Mouse (Mus musculus): ENCODE measurements around the gene Sgta.
"Not testable (repeated sequence)": the region's sequence is repeated elsewhere in the genome, so short reads cannot be mapped to it uniquely, and the experiment has no call there.

The Sgta gene

GRCm38 (mm10) chr10:81058896-81059295 lies 1.1 kb downstream of the Sgta start:
- in situ Hi-C loops (cut with MboI, MseI): loop anchor here (10.0 kb wide), 1 partner anchor 286 kb away; the partner anchor contains the start of gene Gipc3

- in situ Hi-C loops (cut with MboI, MseI): loop anchor here (10.0 kb wide), 1 partner anchor 287 kb away; the partner anchor contains the start of gene Gipc3
These were observed 2.4 kb downstream of the Sgta start for GRCm38 (mm10) chr10:81057406-81058130.

GRCm38 (mm10) chr10:81055802-81056340 lies 4.1 kb downstream of the Sgta start:
- in situ Hi-C loops (cut with MboI, MseI): loop anchor here (10.0 kb wide), 1 partner anchor 289 kb away; the partner anchor contains the start of gene Gipc3

GRCm38 (mm10) chr10:81055169-81055568 lies 4.8 kb downstream of the Sgta start:
- in situ Hi-C loops (cut with MboI, MseI): loop anchor here (10.0 kb wide), 1 partner anchor 290 kb away; the partner anchor contains the start of gene Gipc3

GRCm38 (mm10) chr10:81052577-81052976 lies 7.4 kb downstream of the Sgta start:
- in situ Hi-C loops (cut with MboI, MseI): loop anchor here (10.0 kb wide), 1 partner anchor 292 kb away; the partner anchor contains the start of gene Gipc3

GRCm38 (mm10) chr10:81051133-81051532 lies 8.8 kb downstream of the Sgta start:
- in situ Hi-C loops (cut with MboI, MseI): loop anchor here (10.0 kb wide), 1 partner anchor 294 kb away; the partner anchor contains the start of gene Gipc3

GRCm38 (mm10) chr10:81050645-81051044 lies 9.3 kb downstream of the Sgta start:
- in situ Hi-C loops (cut with MboI, MseI): loop anchor here (10.0 kb wide), 1 partner anchor 294 kb away; the partner anchor contains the start of gene Gipc3

- in situ Hi-C loops (cut with MboI, MseI): not testable (repeated sequence)
These were observed 14.7 kb downstream of the Sgta start for GRCm38 (mm10) chr10:81045246-81045645.

GRCm38 (mm10) chr10:81041458-81042175 lies 18.4 kb downstream of the Sgta start:
- in situ Hi-C loops (cut with MboI, MseI): loop anchor here (5.0 kb wide), 1 partner anchor 44 kb away; no protein-coding TSS in a partner anchor

- in situ Hi-C loops (cut with MboI, MseI): no loop called here
These were observed 22.9 kb downstream of the Sgta start, which contains the start of gene Slc39a3 for GRCm38 (mm10) chr10:81036988-81037580. Gene Slc39a3 (minus strand): TSS chr10:81037426.

GRCm38 (mm10) chr10:81036251-81036650 lies 23.7 kb downstream of the Sgta start:
- in situ Hi-C loops (cut with MboI, MseI): no loop called here

- in situ Hi-C loops (cut with MboI, MseI): no loop called here
These were observed 26.4 kb downstream of the Sgta start for GRCm38 (mm10) chr10:81033586-81033985.

GRCm38 (mm10) chr10:81029031-81029430 lies 30.9 kb downstream of the Sgta start:
- in situ Hi-C loops (cut with MboI, MseI): loop anchor here (10.0 kb wide), 1 partner anchor 56 kb away; no protein-coding TSS in a partner anchor

GRCm38 (mm10) chr10:81028219-81028618 lies 31.8 kb downstream of the Sgta start:
- in situ Hi-C loops (cut with MboI, MseI): loop anchor here (10.0 kb wide), 1 partner anchor 57 kb away; no protein-coding TSS in a partner anchor

- in situ Hi-C loops (cut with MboI, MseI): loop anchor here (10.0 kb wide), 1 partner anchor 57 kb away; no protein-coding TSS in a partner anchor
These were observed 32.6 kb downstream of the Sgta start for GRCm38 (mm10) chr10:81027331-81027730.

- in situ Hi-C loops (cut with MboI, MseI): loop anchor here (10.0 kb wide), 1 partner anchor 58 kb away; no protein-coding TSS in a partner anchor
These were observed 33.1 kb downstream of the Sgta start for GRCm38 (mm10) chr10:81026857-81027256.

GRCm38 (mm10) chr10:81025639-81026275 lies 34.2 kb downstream of the Sgta start, which contains the start of gene Diras1:
Gene Diras1 (minus strand): TSS chr10:81025662.
- in situ Hi-C loops (cut with MboI, MseI): loop anchor here (10.0 kb wide), 1 partner anchor 59 kb away; no protein-coding TSS in a partner anchor

GRCm38 (mm10) chr10:81025047-81025621 lies 34.8 kb downstream of the Sgta start:
- in situ Hi-C loops (cut with MboI, MseI): loop anchor here (10.0 kb wide), 1 partner anchor 60 kb away; no protein-coding TSS in a partner anchor

- in situ Hi-C loops (cut with MboI, MseI): loop anchor here (10.0 kb wide), 1 partner anchor 60 kb away; no protein-coding TSS in a partner anchor
These were observed 35.5 kb downstream of the Sgta start for GRCm38 (mm10) chr10:81024346-81024937.
